Mouse (Mus musculus) MN1 (cell line): ENCODE measurements around the gene Fam83g.
"Not testable (repeated sequence)": the region's sequence is repeated elsewhere in the genome, so short reads cannot be mapped to it uniquely, and the experiment has no call there.

Source experiments
- DNase-seq: peaks from one replicate; pipeline ENCODE4 v3.0.0-alpha.2; 2016; ENCODE audit warnings: low spot score

Gene Fam83g

GRCm38 (mm10) chr11:61683907-61684731 is at the start of gene Fam83g:
TSS of gene Fam83g (plus strand) at chr11:61684091.
- DNase-seq, result no peak

GRCm38 (mm10) chr11:61636309-61636708 is 47.6 kb upstream of the Fam83g start:
- not testable (repeated sequence) for DNase-seq

DNA sequence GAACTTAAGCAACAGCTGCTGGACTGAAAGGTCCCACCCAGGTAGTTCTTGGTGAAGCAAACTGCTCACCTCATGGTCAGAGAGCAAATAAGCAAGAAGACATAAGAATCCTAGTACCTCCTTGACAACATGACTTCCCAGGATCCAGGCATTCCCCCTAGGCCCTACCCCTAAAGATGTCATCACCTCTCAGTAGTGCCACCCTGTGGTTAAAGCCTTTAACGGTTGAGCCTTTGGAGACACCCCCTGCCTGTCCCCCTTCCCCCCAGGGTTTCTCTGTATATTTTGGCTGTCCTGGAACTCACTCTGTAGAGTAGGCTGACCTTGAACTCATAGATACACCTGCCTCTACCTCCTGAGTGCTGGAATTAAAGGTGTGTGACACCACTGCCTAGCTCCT is 46.5 kb upstream of the Fam83g start:
- no peak for DNase-seq

DNA sequence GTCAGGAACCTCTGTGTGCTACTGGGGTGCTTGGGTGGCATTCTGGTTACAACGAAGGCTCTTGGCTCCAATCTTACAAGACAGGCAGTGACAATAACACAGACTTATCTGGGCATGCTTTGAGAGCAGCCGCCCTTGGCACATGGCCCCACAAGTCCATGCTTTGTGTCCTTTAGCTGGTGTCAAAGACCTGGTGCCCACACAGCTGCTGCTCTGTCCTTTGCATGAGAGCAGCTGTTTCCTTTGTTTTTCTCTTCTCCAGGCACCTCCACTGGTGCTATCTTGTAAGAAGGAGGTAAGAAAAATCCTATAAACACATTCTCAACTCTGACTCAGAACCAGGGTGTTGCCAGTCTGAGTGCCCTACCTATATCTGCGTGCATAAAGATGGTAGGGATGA is 46.0 kb upstream of the Fam83g start:
- no peak for DNase-seq

GRCm38 (mm10) chr11:61638764-61639536 is 44.9 kb upstream of the Fam83g start:
- no peak for DNase-seq

DNA sequence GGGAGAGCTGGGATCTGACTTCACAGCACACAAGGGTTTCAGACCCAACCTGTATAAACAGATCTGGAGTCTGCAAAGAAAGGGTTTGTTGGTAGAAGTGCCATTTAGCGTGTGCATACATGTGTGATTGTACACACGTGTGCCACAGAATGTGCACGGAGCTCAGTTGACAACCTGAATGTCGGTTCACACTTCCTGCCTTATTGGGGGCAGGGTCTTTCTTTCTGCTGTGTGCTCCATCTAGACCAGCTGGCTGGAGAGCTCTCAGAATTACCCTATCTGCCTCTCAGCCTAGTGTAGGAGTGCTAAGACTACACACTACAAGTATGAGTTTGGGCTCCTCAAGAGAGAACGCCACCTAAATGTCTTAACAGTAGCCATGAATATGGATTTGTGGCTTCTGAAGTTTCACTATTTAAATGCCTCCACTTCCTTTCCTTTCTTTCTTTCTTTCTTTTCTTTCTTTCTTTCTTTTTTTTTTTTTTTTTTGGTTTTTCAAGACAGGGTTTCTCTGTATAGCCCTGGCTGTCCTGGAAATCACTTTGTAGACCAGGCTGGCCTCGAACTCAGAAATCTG is 44.2 kb upstream of the Fam83g start:
- DNase-seq, result no peak

- DNase-seq, result peak; percentile 53
Measured at GRCm38 (mm10) chr11:61640585-61640984, 43.3 kb upstream of the Fam83g start.

DNA sequence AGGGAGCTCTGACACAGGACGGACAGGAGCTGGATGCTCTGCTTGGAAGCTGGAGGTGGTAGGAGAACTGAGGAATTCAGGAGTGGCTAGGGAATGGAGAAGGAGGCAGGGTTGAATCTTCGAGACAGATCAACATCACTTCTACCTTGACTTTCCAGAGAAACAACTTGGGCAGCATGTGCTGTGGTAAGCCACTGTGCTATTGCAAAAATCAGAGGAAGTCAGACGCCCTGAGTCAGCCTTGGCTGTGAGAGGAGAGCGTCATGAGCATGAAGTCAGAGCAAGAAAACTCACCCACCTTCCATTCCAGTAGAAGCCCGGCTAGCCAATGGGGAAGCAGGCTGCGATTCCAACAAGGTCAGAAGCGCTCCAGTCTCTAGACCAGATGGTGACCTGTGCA is 41.8 kb upstream of the Fam83g start:
- no peak for DNase-seq

GRCm38 (mm10) chr11:61643184-61643961 is 40.5 kb upstream of the Fam83g start:
- no peak for DNase-seq

GRCm38 (mm10) chr11:61644576-61645326 is 39.1 kb upstream of the Fam83g start:
- peak; percentile 19 for DNase-seq

DNA sequence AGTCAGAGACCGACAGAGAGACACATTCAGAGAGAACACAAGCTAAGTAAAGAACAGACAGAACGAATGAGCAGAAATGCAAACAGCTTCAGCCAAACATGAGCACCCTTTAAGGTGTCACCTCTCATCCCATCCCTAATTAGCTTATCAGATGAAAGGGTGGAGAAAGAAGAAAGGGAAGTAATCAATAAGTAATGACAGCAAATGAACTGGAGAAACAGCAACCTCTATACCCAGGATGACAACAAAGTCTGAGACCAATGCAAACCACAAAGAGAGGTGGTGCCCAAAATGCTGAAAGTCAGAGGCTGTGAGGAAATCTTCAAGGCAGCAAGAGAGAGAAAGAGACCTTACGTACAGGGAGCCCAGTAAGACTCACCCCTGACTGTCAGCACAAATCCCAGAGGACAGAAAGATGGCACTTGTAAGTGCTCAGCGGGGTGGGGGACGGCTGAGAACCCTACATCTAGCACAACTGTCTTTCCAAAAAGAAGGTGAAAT is 38.5 kb upstream of the Fam83g start:
- DNase-seq, result no peak

GRCm38 (mm10) chr11:61646499-61647039 is 37.3 kb upstream of the Fam83g start:
- no peak for DNase-seq

GRCm38 (mm10) chr11:61647110-61647910 is 36.6 kb upstream of the Fam83g start:
- DNase-seq, result no peak

- peak; percentile 26 for DNase-seq
Measured at GRCm38 (mm10) chr11:61647956-61648748, 35.7 kb upstream of the Fam83g start.

DNA sequence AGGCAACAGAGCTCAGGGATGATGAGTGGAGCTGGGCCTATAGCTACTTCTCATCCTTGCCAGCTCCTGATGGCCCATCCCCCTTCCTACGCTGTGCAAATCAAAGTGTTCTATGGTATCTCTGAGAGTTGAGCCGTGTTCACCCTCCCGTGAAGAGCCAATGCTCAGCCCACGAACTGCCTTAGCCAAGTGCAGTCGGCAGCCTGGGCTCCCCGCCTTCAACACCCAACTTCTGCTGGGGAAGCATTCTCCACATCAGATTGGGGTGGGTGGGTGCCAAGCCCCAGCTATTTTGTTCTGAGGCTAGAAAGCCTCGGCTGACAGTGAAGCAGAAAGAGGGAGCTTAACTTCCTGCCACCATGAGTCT is 35.2 kb upstream of the Fam83g start:
- DNase-seq, result no peak

DNA sequence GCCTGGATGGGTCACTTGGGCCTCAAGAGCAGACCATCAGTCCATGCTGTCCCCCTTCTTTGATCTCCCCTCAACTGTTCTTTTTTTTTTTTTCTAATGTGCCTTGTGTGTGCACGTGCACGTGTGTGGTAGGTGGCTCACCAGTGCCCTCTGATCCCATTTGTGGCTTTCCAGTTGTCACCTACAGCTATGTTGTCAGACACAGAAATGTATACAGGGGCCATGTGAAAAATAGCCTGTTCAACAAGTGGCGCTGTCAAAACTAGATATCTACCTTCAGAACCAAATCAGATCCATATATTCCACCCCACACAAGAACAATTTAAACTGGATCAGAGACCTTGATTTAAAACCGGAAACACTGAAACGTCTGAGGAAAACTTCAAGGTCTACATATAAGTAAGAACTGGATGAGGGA is 34.7 kb upstream of the Fam83g start:
- DNase-seq, result no peak

- DNase-seq, result no peak
Measured at GRCm38 (mm10) chr11:61649626-61650025, 34.3 kb upstream of the Fam83g start.

- DNase-seq, result no peak
Measured at GRCm38 (mm10) chr11:61650470-61651265, 33.2 kb upstream of the Fam83g start.
